Mouse (Mus musculus) limb, embryonic 10.5 days (tissue): Measurements from ENCODE around the gene Cdk13. TPM values are rescaled to one million over a fixed set of nuclear protein-coding genes. Genes with fewer than 3 reads are reported as not detected.

ENCODE experiments used
- DNase-seq: peaks from one replicate; pipeline ENCODE4 v3.0.0-alpha.2; 2017; ENCODE audit warnings: low spot score
- H3K27ac ChIP-seq: fragments of 300-500 bp; sonication (generic); 2 replicates; pipeline ENCODE4 v1.5.1; 2016; ENCODE audit warnings: mild to moderate bottlenecking
- H3K27me3 ChIP-seq: fragments of 300-500 bp; sonication (generic); 2 replicates; pipeline ENCODE4 v1.6.1; 2016; ENCODE audit warnings: low read depth, mild to moderate bottlenecking; ENCODE audit not compliant: poor library complexity, severe bottlenecking
- H3K36me3 ChIP-seq: fragments of 300-500 bp; sonication (generic); 2 replicates; pipeline ENCODE4 v1.6.1; 2016; ENCODE audit warnings: mild to moderate bottlenecking, moderate library complexity
- H3K4me1 ChIP-seq: fragments of 300-500 bp; sonication (generic); 2 replicates; pipeline ENCODE4 v1.6.1; 2016
- H3K4me3 ChIP-seq: fragments of 300-500 bp; sonication (generic); 2 replicates; pipeline ENCODE4 v1.5.1; 2016; ENCODE audit warnings: mild to moderate bottlenecking, moderate library complexity
- H3K9me3 ChIP-seq: fragments of 300-500 bp; sonication (generic); replicated peaks from 2 replicates; pipeline ENCODE4 v1.6.1; 2016; ENCODE audit warnings: mild to moderate bottlenecking
- WGBS: fragments of 180-500 bp; shearing (Covaris S2); methylation state at CpG from one replicate; pipeline ENCODE4 v1.1.7; 2016; 5-methylcytosine and 5-hydroxymethylcytosine counted together
- polyA plus RNA-seq: library from polyadenylated mRNA; unstranded; fragments of >200 nt; fragmentation: Nextera tagmentation; extraction: Ambion mirVana; gene quantifications from 2 replicates; pipeline ENCODE4 v1.2.1, GENCODE M21; 2016

The Cdk13 gene
- polyA plus RNA-seq, 1 experiment from 2014 or later, result 15.5 TPM

- WGBS, result 11% methylated on average over 3 of the region's 3 CpGs
- peak overlapping the region; percentile 99 for H3K4me3 ChIP-seq
- no peaks in the 10 kb centered on the region for H3K9me3 ChIP-seq
- H3K27me3 ChIP-seq, result no peaks in the 10 kb centered on the region
- H3K4me1 ChIP-seq, result peaks cover 12% of the 10 kb centered on the region
- DNase-seq, result no peak
- H3K27ac ChIP-seq, result peak overlapping the region; percentile 94
- H3K36me3 ChIP-seq, result peaks cover 14% of the 10 kb centered on the region
These were observed 2.0 kb downstream of the Cdk13 start for GRCm38 (mm10) chr13:17802880-17803279.

DNA sequence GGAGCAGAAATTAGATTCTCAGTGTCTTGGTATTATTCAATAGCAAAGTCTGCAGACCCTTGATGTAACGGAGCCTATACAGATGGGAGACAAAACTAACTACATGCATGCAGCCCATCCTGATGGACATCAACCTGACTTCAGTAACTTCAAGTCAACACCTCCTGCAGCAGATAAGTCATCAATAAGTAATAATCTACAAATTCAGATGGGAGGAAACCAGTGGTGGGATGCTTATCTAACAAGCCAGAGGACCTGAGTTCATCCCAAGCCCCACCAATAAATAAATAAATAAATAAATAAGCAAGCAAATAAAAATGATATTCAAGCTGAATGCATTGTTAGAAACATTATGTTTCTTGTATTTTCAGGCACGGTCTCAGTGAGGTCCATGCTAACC is 5.2 kb downstream of the Cdk13 start:
- no peak overlapping the region for H3K27ac ChIP-seq
- no peaks in the 10 kb centered on the region for H3K9me3 ChIP-seq
- H3K36me3 ChIP-seq, result peaks cover 20% of the 10 kb centered on the region
- no peak overlapping the region for H3K4me3 ChIP-seq
- peaks cover 12% of the 10 kb centered on the region for H3K4me1 ChIP-seq
- no peaks in the 10 kb centered on the region for H3K27me3 ChIP-seq
- 91% methylated on average over 2 of the region's 2 CpGs for WGBS
- no peak for DNase-seq

GRCm38 (mm10) chr13:17795757-17796456 is 9.0 kb downstream of the Cdk13 start:
- H3K27me3 ChIP-seq, result no peaks in the 10 kb centered on the region
- no peak overlapping the region for H3K27ac ChIP-seq
- 92% methylated on average over 3 of the region's 3 CpGs for WGBS
- no peaks in the 10 kb centered on the region for H3K9me3 ChIP-seq
- H3K36me3 ChIP-seq, result peaks cover 19% of the 10 kb centered on the region
- H3K4me3 ChIP-seq, result no peak overlapping the region
- no peaks in the 10 kb centered on the region for H3K4me1 ChIP-seq
- DNase-seq, result no peak

GRCm38 (mm10) chr13:17783643-17784042 is 21.3 kb downstream of the Cdk13 start:
- 94% methylated on average over 5 of the region's 5 CpGs for WGBS
- H3K27me3 ChIP-seq, result no peaks in the 10 kb centered on the region
- H3K4me1 ChIP-seq, result no peaks in the 10 kb centered on the region
- DNase-seq, result no peak
- no peaks in the 10 kb centered on the region for H3K9me3 ChIP-seq
- no peak overlapping the region for H3K27ac ChIP-seq
- no peak overlapping the region for H3K4me3 ChIP-seq
- no peaks in the 10 kb centered on the region for H3K36me3 ChIP-seq

DNA sequence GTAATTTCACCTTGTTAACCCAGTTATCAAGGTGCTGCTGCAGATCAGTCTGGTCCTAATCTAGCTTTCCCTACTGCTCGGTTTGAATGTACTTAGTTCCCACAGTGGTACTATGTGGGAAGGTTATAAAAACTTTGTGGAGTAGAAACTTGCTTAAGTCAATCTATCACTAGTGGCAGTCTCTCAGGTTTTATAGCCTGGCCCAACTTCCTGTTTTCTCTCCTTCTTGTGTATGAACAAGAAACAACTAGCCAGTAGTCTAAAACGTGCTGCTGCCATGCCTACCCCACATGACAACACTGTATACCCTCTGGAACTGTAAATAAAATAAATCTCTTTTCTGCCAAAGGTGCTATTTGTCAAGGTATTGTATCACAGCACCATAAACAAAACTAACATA is 25.0 kb downstream of the Cdk13 start:
- no peaks in the 10 kb centered on the region for H3K9me3 ChIP-seq
- no peak overlapping the region for H3K4me3 ChIP-seq
- 81% methylated on average over 2 of the region's 2 CpGs for WGBS
- no peak overlapping the region for H3K27ac ChIP-seq
- no peaks in the 10 kb centered on the region for H3K4me1 ChIP-seq
- H3K36me3 ChIP-seq, result peaks cover 7% of the 10 kb centered on the region
- DNase-seq, result no peak
- no peaks in the 10 kb centered on the region for H3K27me3 ChIP-seq

DNA sequence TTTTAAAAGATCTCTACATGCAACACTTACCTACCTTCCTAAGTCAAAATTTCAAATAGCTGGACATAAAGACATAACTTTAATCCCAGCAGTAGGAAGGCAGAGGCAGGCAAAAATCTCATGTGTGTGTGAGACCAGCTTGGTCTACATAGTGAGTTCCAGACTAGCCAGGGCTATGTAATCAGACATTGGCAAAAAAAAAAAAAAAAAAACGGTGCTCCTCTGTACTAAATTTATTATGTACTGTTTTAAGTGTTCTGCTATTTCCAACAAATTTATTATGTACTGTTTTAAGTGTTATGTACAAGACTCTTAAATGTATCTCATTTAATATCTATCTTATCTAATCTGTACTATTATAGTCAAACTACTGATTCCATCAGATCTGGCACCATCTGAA is 28.6 kb downstream of the Cdk13 start:
- Histone ChIP-seq H3K9me3 (no peaks in the 10 kb centered on the region), H3K27me3 (no peaks in the 10 kb centered on the region), H3K4me1 (no peaks in the 10 kb centered on the region), H3K4me3 (no peak overlapping the region), H3K27ac (no peak overlapping the region), H3K36me3 (peaks cover 19% of the 10 kb centered on the region)
- no peak for DNase-seq
- WGBS, result 95% methylated on average over 1 of the region's 1 CpGs

GRCm38 (mm10) chr13:17775364-17775763 is 29.5 kb downstream of the Cdk13 start:
- no peak overlapping the region for H3K4me3 ChIP-seq
- H3K27me3 ChIP-seq, result no peaks in the 10 kb centered on the region
- H3K9me3 ChIP-seq, result no peaks in the 10 kb centered on the region
- no peak overlapping the region for H3K27ac ChIP-seq
- peaks cover 23% of the 10 kb centered on the region for H3K36me3 ChIP-seq
- no peaks in the 10 kb centered on the region for H3K4me1 ChIP-seq
- DNase-seq, result no peak

DNA sequence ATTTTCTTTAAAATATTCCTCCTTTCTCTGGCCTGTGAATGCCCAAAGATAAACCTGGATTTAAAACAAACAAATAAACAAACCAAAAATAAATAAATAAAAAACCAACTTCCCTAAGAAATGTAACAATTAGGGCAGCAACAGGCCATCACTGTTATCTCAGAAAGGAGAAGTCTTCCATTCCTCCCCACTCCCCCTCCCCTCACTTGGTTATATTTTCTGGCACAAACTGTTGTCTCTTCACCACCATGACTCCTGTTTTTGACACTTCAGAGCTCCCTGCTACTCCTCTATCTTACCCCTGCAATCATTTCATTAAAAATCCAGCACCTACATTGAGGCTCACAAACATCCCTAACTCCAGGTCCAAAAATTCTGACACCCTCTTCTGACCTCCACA is 31.8 kb downstream of the Cdk13 start:
- H3K9me3 ChIP-seq, result no peaks in the 10 kb centered on the region
- no peaks in the 10 kb centered on the region for H3K27me3 ChIP-seq
- no peak overlapping the region for H3K4me3 ChIP-seq
- no peaks in the 10 kb centered on the region for H3K4me1 ChIP-seq
- H3K36me3 ChIP-seq, result peaks cover 19% of the 10 kb centered on the region
- no peak for DNase-seq
- H3K27ac ChIP-seq, result no peak overlapping the region

DNA sequence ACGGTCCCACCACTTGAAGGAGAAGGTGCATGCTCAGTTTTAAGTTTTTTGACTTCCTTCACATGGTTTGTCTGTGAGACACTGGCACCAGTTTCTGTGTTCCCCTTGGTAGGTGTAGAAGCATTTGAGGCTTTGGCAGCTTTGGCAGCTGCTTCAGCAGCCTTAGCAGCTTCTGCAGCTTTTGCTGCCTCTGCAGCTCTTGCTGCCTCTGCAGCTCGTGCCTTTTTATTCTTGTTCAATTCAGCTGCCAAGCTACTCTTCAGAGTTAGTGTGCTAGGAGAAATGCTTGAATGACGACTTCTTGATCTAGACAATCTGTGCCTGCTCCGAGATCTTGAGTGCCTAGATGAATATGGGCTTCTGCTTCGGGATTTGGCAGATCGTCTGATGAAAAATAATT is 32.3 kb downstream of the Cdk13 start:
- Histone ChIP-seq H3K36me3 (peaks cover 16% of the 10 kb centered on the region), H3K4me1 (no peaks in the 10 kb centered on the region), H3K9me3 (no peaks in the 10 kb centered on the region), H3K27me3 (no peaks in the 10 kb centered on the region), H3K27ac (no peak overlapping the region), H3K4me3 (no peak overlapping the region)
- no peak for DNase-seq
- WGBS, result 91% methylated on average over 6 of the region's 6 CpGs

DNA sequence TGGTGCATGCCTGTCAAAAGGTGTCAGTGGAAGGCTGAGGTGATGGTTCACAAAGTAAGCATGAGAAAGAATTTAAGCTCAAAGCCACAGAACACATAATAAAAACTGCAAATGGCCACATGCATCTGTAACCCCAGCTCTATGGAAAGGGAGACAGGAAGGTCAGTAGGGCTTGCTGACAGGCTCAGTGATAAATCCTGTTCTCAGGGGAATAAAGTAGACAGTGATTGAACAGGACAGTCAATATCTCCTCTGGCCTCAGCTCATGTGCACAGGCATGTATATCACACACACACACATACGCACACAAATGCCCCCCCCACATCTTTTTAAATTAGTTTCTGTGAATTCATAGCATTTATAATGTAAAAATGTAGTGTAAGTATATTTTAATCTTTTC is 42.5 kb downstream of the Cdk13 start:
- Histone ChIP-seq H3K4me1 (no peaks in the 10 kb centered on the region), H3K4me3 (no peak overlapping the region), H3K27ac (no peak overlapping the region), H3K36me3 (peaks cover 36% of the 10 kb centered on the region), H3K27me3 (no peaks in the 10 kb centered on the region), H3K9me3 (no peaks in the 10 kb centered on the region)
- no peak for DNase-seq
- WGBS, result 97% methylated on average over 1 of the region's 1 CpGs

DNA sequence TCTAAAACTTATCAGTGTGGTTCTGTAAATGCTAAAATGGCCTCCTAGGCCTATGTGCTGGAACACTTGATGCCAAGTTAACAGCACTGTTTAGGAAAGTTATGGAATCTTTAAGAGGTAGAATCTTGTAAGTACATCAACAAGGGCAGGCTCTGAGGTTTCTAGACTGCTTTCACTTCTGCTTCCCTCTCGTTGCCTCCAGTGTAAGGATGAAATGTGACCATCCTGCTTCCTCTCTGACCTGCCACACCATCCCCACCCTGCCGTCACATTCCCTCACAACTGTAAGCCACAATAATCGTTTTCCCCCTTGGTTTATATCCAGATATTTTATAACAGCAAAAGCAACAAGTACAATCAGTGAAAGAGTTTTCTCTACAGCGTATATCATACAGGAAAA is 49.9 kb downstream of the Cdk13 start:
- Histone ChIP-seq H3K27me3 (no peaks in the 10 kb centered on the region), H3K4me1 (no peaks in the 10 kb centered on the region), H3K27ac (no peak overlapping the region), H3K36me3 (peaks cover 24% of the 10 kb centered on the region), H3K9me3 (no peaks in the 10 kb centered on the region), H3K4me3 (no peak overlapping the region)
- DNase-seq, result no peak
- 83% methylated on average over 4 of the region's 4 CpGs for WGBS

- 96% methylated on average over 3 of the region's 3 CpGs for WGBS
- H3K4me3 ChIP-seq, result no peak overlapping the region
- H3K27me3 ChIP-seq, result no peaks in the 10 kb centered on the region
- H3K27ac ChIP-seq, result no peak overlapping the region
- H3K36me3 ChIP-seq, result peaks cover 24% of the 10 kb centered on the region
- no peaks in the 10 kb centered on the region for H3K9me3 ChIP-seq
- DNase-seq, result no peak
- H3K4me1 ChIP-seq, result no peaks in the 10 kb centered on the region
These were observed 76.1 kb downstream of the Cdk13 start for GRCm38 (mm10) chr13:17728798-17729197.

DNA sequence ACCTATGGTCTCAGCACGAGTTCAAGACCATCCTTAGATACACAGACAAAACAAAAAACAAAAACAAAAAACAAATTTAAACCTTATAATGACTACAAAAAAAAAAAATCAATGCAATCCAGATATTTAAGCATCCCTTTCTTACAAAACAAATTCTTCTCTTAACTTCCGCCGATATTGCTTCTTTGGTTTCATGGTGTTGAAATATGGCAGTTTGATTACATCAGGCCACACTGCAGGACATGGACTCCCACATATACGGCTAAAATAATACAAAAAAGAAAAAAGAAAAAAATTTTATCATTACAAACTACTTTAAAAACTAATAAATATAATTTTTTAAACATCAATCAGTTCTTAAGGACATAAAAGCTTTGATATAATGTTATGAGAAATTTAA is 77.0 kb downstream of the Cdk13 start:
- 97% methylated on average over 4 of the region's 4 CpGs for WGBS
- H3K4me1 ChIP-seq, result no peaks in the 10 kb centered on the region
- H3K27me3 ChIP-seq, result no peaks in the 10 kb centered on the region
- H3K27ac ChIP-seq, result no peak overlapping the region
- no peak overlapping the region for H3K4me3 ChIP-seq
- no peaks in the 10 kb centered on the region for H3K9me3 ChIP-seq
- DNase-seq, result no peak
- peaks cover 23% of the 10 kb centered on the region for H3K36me3 ChIP-seq

GRCm38 (mm10) chr13:17717357-17717756 is 87.5 kb downstream of the Cdk13 start:
- WGBS, result 87% methylated on average over 1 of the region's 1 CpGs
- DNase-seq, result no peak
- Histone ChIP-seq H3K27me3 (no peaks in the 10 kb centered on the region), H3K9me3 (no peaks in the 10 kb centered on the region), H3K4me3 (no peak overlapping the region), H3K4me1 (no peaks in the 10 kb centered on the region), H3K27ac (no peak overlapping the region), H3K36me3 (peaks cover 47% of the 10 kb centered on the region)
